Mouse (Mus musculus): ENCODE data around the gene Dmc1. TPM values are rescaled to one million over a fixed set of nuclear protein-coding genes. Genes with fewer than 3 reads are reported as not detected.

The Dmc1 gene
- polyA plus RNA-seq, 1 experiment, result not detected

Other genes starting within 250 kb of the Dmc1 start
- gene Tmem184b, start 201.5 kb downstream of the Dmc1 start, polyA plus RNA-seq (2012; fragmentation: generic; extraction: Trizol), result 110 TPM
- 116 TPM for gene Csnk1e, start 149.5 kb downstream of the Dmc1 start, polyA plus RNA-seq (2012; fragmentation: generic; extraction: Trizol)
- gene Kcnj4, start 99.9 kb downstream of the Dmc1 start, polyA plus RNA-seq (2012; fragmentation: generic; extraction: Trizol), result 0.06 TPM
- gene Kdelr3, start 88.7 kb downstream of the Dmc1 start, polyA plus RNA-seq (2012; fragmentation: generic; extraction: Trizol), result 74.7 TPM
- gene Ddx17, start 58.4 kb downstream of the Dmc1 start, polyA plus RNA-seq (2012; fragmentation: generic; extraction: Trizol), result 96.2 TPM
- 0.74 TPM for gene Fam227a, start 53.8 kb upstream of the Dmc1 start, polyA plus RNA-seq (2012; fragmentation: generic; extraction: Trizol)
- gene Cby1, start 54.1 kb upstream of the Dmc1 start, polyA plus RNA-seq (2012; fragmentation: generic; extraction: Trizol), result 41.6 TPM
- 110 TPM for gene Tomm22, start 65.8 kb upstream of the Dmc1 start, polyA plus RNA-seq (2012; fragmentation: generic; extraction: Trizol)
- 40.6 TPM for gene Josd1, start 82.8 kb upstream of the Dmc1 start, polyA plus RNA-seq (2012; fragmentation: generic; extraction: Trizol)
- 52.7 TPM for gene Gtpbp1, start 85.7 kb upstream of the Dmc1 start, polyA plus RNA-seq (2012; fragmentation: generic; extraction: Trizol)
- gene Sun2, start 137.4 kb upstream of the Dmc1 start, polyA plus RNA-seq (2012; fragmentation: generic; extraction: Trizol), result 78.0 TPM
- gene Dnal4, start 172.7 kb upstream of the Dmc1 start, polyA plus RNA-seq (2012; fragmentation: generic; extraction: Trizol), result 66.8 TPM
- gene Nptxr, start 199.7 kb upstream of the Dmc1 start, polyA plus RNA-seq (2012; fragmentation: generic; extraction: Trizol), result 14.3 TPM
- gene Npcd, start 229.1 kb upstream of the Dmc1 start, polyA plus RNA-seq (2012; fragmentation: generic; extraction: Trizol), result 3.2 TPM
- gene Cbx6, start 229.6 kb upstream of the Dmc1 start, polyA plus RNA-seq (2012; fragmentation: generic; extraction: Trizol), result 26.1 TPM

Measured in myocyte (in vitro differentiated cells).